Mouse (Mus musculus) mesoderm, embryonic 11.5 days (tissue): ENCODE results near the gene Mecp2.

Experiments
- DNase-seq: peaks from one replicate; pipeline ENCODE4 v3.0.0-alpha.2; 2012; ENCODE audit warnings: low read depth, low spot score

Gene Mecp2

DNA sequence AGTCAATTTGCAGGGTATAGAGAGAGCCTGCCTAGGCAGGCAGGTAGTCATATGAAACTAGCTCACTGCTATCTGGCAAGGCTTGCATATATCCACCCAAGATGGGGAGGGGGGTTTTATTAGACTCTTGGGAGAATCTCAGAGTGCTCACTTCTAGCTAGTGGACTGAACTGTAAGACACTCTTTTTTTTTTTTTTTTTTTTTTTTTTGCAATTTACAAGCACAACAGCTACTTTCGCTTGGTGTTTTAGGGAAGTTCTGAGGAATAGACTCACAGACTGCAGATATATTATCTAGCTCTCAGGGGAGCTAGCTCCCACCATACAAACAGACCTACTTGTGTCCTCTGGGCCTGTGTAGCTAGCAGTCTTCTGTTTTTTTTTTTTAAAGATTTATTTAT, 120.6 kb downstream of the Mecp2 start:
- no peak for DNase-seq

DNA sequence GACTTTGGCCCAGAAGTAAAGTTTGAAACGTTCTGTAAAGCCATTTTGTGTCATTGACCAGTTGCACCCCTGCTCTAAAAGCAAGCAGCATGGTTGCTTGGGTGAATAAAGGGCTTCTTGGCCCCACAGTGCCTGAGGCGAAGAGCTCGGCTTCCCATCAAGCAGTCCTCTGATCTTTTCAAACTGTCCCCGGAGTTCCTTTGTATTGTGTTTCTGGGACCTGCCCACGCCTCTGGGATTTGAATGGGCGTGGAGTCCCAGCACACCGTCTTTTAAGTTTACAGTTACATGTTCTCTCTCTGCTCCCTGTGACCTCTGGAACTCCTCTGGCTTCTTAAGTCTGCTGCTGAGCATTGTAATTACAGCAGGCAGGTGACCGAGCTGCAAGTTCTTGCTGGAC, 127.1 kb downstream of the Mecp2 start:
- DNase-seq, result no peak

DNA sequence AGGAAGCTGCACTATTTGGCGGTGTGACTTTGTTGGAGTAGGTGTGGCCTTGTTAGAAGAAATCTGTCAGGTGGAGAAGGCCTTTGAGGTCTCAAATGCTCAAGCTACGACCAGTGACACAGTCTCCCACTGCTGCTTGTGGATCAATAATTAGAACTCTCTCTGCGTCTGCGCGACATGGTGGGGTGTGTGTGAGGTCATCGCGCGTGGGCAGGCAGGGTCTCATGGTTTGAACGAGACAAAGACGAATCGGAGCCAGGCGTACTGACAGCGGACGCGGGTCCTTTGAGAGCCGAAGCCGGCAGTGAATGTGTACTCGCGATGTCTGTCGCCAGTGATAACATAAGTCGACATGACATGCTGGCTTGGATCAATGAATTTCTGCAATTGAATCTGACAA, 128.8 kb downstream of the Mecp2 start:
- DNase-seq, result no peak

DNA sequence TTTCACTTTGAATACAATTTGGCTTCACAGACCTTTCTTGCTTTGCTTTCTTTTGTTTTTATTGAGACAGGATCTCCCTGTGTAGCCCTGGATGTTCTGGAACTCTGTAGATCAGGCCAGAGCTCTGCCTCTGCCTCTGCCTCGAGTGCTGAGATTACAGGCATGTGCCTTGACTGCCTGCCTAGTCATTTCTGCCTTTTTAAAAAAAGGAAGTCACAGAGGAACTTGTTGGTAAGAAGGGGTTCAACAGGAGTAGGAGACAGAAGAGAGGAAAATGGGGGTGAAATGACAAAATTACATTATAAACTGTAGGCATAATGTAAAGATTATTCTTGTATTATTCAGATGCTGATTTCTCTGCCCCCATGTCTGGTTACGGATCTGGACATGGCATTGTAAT, 131.5 kb downstream of the Mecp2 start:
- no peak for DNase-seq

DNA sequence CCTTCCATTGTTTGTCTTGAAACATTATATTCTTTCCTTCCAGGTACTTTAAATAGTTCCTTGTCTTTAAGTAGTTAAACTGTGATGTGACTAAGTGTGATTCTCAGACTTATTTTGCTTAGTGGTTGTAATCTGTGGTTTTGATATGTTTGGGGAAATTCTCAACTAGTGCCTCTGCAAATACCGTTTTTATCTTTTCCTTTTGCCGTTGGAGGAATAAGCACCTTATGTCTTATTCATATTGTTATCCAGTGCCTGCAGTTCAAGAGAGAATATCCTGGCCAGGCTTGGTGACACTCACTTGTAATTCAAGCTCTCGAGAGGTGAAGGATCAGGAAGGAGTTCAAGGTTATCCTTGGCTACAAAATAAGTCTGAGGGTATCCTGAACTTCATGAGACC, 134.1 kb downstream of the Mecp2 start:
- no peak for DNase-seq

DNA sequence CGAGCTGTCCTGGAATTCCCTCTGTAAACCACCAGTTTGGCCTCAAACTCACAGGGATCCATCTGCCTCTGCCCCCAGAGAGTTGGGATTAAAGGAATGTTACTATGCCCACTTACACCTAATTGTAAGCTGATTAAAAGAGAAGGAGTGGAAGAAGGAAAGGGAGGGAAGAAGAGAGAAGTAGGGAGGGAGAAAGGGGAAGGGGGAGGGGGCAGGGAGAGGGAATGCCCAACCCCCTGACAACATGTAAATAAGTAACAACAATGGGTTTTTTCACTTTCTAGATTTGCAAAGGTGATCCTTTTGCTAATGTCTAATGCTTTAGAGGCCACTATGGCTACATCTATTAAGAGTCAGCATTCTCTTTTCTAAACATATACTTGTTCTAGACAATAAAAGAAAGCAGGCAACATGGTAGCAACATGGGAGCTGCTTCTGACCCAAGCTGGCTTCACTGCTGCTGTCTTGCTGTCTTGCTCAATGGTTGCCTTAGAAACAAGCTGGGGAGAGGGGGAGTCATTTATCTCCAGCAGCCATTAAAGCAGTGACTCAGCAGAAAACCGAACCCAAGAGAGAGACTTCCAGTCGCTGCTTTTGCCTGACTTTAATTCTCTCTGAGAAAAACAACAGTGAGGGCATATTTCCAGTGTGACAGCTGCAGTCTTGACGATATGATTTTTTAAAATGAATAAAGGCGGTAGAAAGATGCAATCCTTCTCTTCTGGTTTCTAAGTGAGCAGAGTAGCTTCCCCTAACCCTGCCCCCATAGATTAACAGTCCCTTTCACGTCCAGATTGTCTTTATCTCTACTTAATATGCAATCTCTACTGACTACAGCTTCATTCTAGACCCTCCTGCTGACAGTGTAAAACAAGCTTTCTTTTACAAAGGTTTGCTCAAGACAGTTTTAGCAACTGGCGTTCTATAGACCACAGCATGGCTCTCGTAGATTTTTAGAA, 136.0 kb downstream of the Mecp2 start:
- peak; percentile 75 for DNase-seq

DNA sequence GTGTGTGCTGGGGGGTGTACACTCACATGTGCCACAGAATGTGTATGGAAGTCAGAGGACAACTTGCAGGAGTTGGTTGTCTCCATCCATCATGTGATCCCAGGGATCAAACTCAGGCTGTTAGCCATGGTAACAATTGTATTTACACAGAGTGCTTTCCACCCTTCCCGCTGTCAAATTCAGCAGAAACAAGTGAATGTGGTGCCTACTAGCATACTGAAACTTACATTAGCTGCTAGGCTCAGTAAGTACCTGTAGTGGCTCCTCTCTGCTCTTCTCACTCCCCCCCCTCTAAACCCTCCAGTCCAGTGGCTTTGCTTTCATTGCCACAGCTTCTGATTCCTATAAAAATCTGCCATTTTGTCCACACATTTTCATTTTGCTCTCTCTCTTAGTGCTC, 157.4 kb downstream of the Mecp2 start:
- no peak for DNase-seq
